Mouse (Mus musculus): ENCODE measurements around the gene Ltbp2.

Gene Ltbp2

GRCm38 (mm10) chr12:84800419-84800818 is 75.9 kb downstream of the Ltbp2 start:
- DNase-seq, result no peak

- DNase-seq, result no peak
These were observed 77.2 kb downstream of the Ltbp2 start for GRCm38 (mm10) chr12:84799086-84799485.

GRCm38 (mm10) chr12:84794647-84795046 is 81.7 kb downstream of the Ltbp2 start:
- no peak for DNase-seq

- no peak for DNase-seq
These were observed 83.7 kb downstream of the Ltbp2 start for GRCm38 (mm10) chr12:84792629-84793028.

- no peak for DNase-seq
These were observed 85.5 kb downstream of the Ltbp2 start for GRCm38 (mm10) chr12:84790853-84791252.

GRCm38 (mm10) chr12:84786091-84786490 is 90.2 kb downstream of the Ltbp2 start:
- DNase-seq, result no peak

GRCm38 (mm10) chr12:84784604-84785381 is 91.5 kb downstream of the Ltbp2 start:
- DNase-seq, result peak; percentile 57 to 78

GRCm38 (mm10) chr12:84776229-84776628 is 100.1 kb downstream of the Ltbp2 start:
- DNase-seq, result no peak

GRCm38 (mm10) chr12:84774376-84774775 is 102.0 kb downstream of the Ltbp2 start:
- DNase-seq, result no peak

GRCm38 (mm10) chr12:84773476-84773875 is 102.9 kb downstream of the Ltbp2 start:
- DNase-seq, result no peak

- peak; percentile 91 to 96 for DNase-seq
These were observed 103.4 kb downstream of the Ltbp2 start, which contains the start of the genes Npc2 and Isca2 for GRCm38 (mm10) chr12:84772726-84773441. TSS of gene Npc2 (minus strand) at chr12:84773152. TSS of gene Isca2 (plus strand) at chr12:84773251.

GRCm38 (mm10) chr12:84771981-84772520 is 104.3 kb downstream of the Ltbp2 start:
- DNase-seq, result no peak

GRCm38 (mm10) chr12:84769624-84770023 is 106.7 kb downstream of the Ltbp2 start:
- DNase-seq, result no peak

- no peak for DNase-seq
These were observed 108.8 kb downstream of the Ltbp2 start for GRCm38 (mm10) chr12:84767510-84767909.

- DNase-seq, result no peak
These were observed 110.1 kb downstream of the Ltbp2 start for GRCm38 (mm10) chr12:84766113-84766735.

GRCm38 (mm10) chr12:84765506-84765905 is 110.8 kb downstream of the Ltbp2 start:
- no peak for DNase-seq

- no peak for DNase-seq
These were observed 111.6 kb downstream of the Ltbp2 start for GRCm38 (mm10) chr12:84764756-84765155.

- DNase-seq, result no peak
These were observed 112.6 kb downstream of the Ltbp2 start for GRCm38 (mm10) chr12:84763577-84764218.

GRCm38 (mm10) chr12:84762532-84762931 is 113.8 kb downstream of the Ltbp2 start:
- DNase-seq, result no peak

- peak in 1 of 2 experiments; percentile 35 for DNase-seq
These were observed 117.3 kb downstream of the Ltbp2 start for GRCm38 (mm10) chr12:84759063-84759462.

- no peak for DNase-seq
These were observed 120.3 kb downstream of the Ltbp2 start for GRCm38 (mm10) chr12:84756016-84756415.

- peak; percentile 17 to 65 for DNase-seq
These were observed 121.2 kb downstream of the Ltbp2 start for GRCm38 (mm10) chr12:84755008-84755695.
